8 mouse cellular contexts compared by ENCODE assay signal in genomic region chr1:60098839-60099238, GRCm38 (mm10). TPM values are rescaled to one million over a fixed set of nuclear protein-coding genes. Genes with fewer than 3 reads are reported as not detected.
DNase-seq lines count a peak whose midpoint lies in the region; ATAC-seq and TF ChIP-seq lines count a peak whose summit lies in the region.

No protein-coding gene starts in this region.

- peak overlapping the region; percentile 97 for H3K9ac ChIP-seq in hindbrain, embryonic 15.5 days
- peak overlapping the region; percentile 95 for H3K9ac ChIP-seq in midbrain, embryonic 11.5 days (ENCODE audit: low read length)

- TF ChIP-seq CTCF in gastrocnemius, adult 2 months (IDR thresholded peaks at IDR 0.05) = no peak
- no peak for TF ChIP-seq CTCF in cortical plate, adult 2 months (IDR thresholded peaks at IDR 0.05; ENCODE audit: extremely low read depth, insufficient read depth, low read length)

- H3K4me1 ChIP-seq in cortical plate, adult 2 months (ENCODE audit: control insufficient read depth, insufficient read depth, low read length) = no peaks in the 10 kb centered on the region
- H3K4me1 ChIP-seq in hindbrain, embryonic 15.5 days (replicated peaks) = peaks cover 19% of the 10 kb centered on the region
- peaks cover 9% of the 10 kb centered on the region for H3K4me1 ChIP-seq in midbrain, embryonic 11.5 days (ENCODE audit: control insufficient read depth, insufficient read depth, low read length)

- H3K36me3 ChIP-seq in hindbrain, embryonic 15.5 days = peaks cover 5% of the 10 kb centered on the region
- no peaks in the 10 kb centered on the region for H3K36me3 ChIP-seq in midbrain, embryonic 11.5 days (ENCODE audit: control insufficient read depth, insufficient read depth, low read length)

- H3K27me3 ChIP-seq in hindbrain, embryonic 15.5 days = no peaks in the 10 kb centered on the region
- H3K27me3 ChIP-seq in midbrain, embryonic 11.5 days (ENCODE audit: control insufficient read depth, insufficient read depth, low read length) = no peaks in the 10 kb centered on the region

- H3K27ac ChIP-seq in gastrocnemius, adult 2 months = peak overlapping the region; percentile 98
- no peak overlapping the region for H3K27ac ChIP-seq in cortical plate, adult 2 months (ENCODE audit: insufficient read depth, low read length)
- peak overlapping the region; percentile 98 for H3K27ac ChIP-seq in hindbrain, embryonic 15.5 days (replicated peaks)
- peak overlapping the region; percentile 95; the same call in 1 of the 2 replicates for H3K27ac ChIP-seq in midbrain, embryonic 11.5 days (ENCODE audit: low read depth, low read length)

- H3K4me3 ChIP-seq in gastrocnemius, adult 2 months = peak overlapping the region; percentile 91
- peak overlapping the region; percentile 66 for H3K4me3 ChIP-seq in cortical plate, adult 2 months (ENCODE audit: insufficient read depth, low read length)
- peak overlapping the region; percentile 88 for H3K4me3 ChIP-seq in hindbrain, embryonic 15.5 days
- H3K4me3 ChIP-seq in midbrain, embryonic 11.5 days (ENCODE audit: low read depth, low read length) = peak overlapping the region; percentile 88

- H3K9me3 ChIP-seq in hindbrain, embryonic 15.5 days = no peaks in the 10 kb centered on the region
- no peaks in the 10 kb centered on the region for H3K9me3 ChIP-seq in midbrain, embryonic 11.5 days (ENCODE audit: control insufficient read depth, low read length)

- intact Hi-C loops in gastrocnemius, adult 2 months (cut with DNase I) = loop anchor here (5.0 to 10.0 kb wide), 3 partner anchors 83 to 414 kb away; partner anchors contain the start of genes Nbeal1 and Nop58

- no peak for DNase-seq in gastrocnemius, adult 2 months
- no peak for DNase-seq in gastrocnemius, adult 8-10 months (ENCODE audit: low spot score in 2 of 2)
- DNase-seq in CD4-positive helper T cell, adult 2 months (ENCODE audit: low read depth, low spot score) = peak; percentile 9
- peak; percentile 86 for DNase-seq in midbrain, embryonic 11.5 days (ENCODE audit: low spot score, missing footprints)
- DNase-seq in ovary, postnatal 10 days (ENCODE audit: low spot score) = no peak
- no peak for DNase-seq in T-cell, adult 2 months (ENCODE audit: low spot score)

- ATAC-seq in hindbrain, embryonic 15.5 days (ENCODE audit: low FRiP score, low read depth) = no peak
- no peak for ATAC-seq in midbrain, embryonic 11.5 days (ENCODE audit: low FRiP score)

- peak overlapping the region; percentile 67 for H3K4me2 ChIP-seq in hindbrain, embryonic 15.5 days
- peak overlapping the region; percentile 57 for H3K4me2 ChIP-seq in midbrain, embryonic 11.5 days

- WGBS in hindbrain, embryonic 15.5 days = 10% methylated on average over 9 of the region's 9 CpGs
- 16% methylated on average over 9 of the region's 9 CpGs for WGBS in midbrain, embryonic 11.5 days

- no peak for TF ChIP-seq POLR2A in cortical plate, adult 2 months (IDR thresholded peaks at IDR 0.05; ENCODE audit: extremely low read depth, insufficient read depth, low read length)

RNA-seq across cellular contexts. Expression of gene Wdr12, which starts 0.4 kb away (rescaled TPM):
- 10 to 100 TPM; 12.7 to 13.8 TPM for total RNA-seq in gastrocnemius, adult 2 months (2021)
- 10 to 100 TPM; 11.7 to 14.7 (median 13.3) TPM for total RNA-seq in gastrocnemius, adult 8-10 months (2022)
- polyA plus RNA-seq in cortical plate, adult 2 months (2012; rRNA removed) = 21.9 and 22.4 TPM in 2 replicates
- 46.3 and 47.5 TPM in 2 replicates for polyA plus RNA-seq in hindbrain, embryonic 15.5 days (2015; fragmentation: Nextera tagmentation; extraction: Ambion mirVana)
- 49.1 and 58.7 TPM in 2 replicates for polyA plus RNA-seq in midbrain, embryonic 11.5 days (2014; fragmentation: Nextera tagmentation; extraction: Ambion mirVana)

RNA-seq across cellular contexts. Expression of gene Carf, which starts 0.8 kb away (rescaled TPM):
- total RNA-seq in gastrocnemius, adult 2 months (2021) = 1 to 10 TPM; 3.9 to 6.5 TPM
- 1 to 10 TPM; 5.3 to 8.2 (median 6.5) TPM for total RNA-seq in gastrocnemius, adult 8-10 months (2022)
- 11.0 and 11.3 TPM in 2 replicates for polyA plus RNA-seq in cortical plate, adult 2 months (2012; rRNA removed)
- polyA plus RNA-seq in hindbrain, embryonic 15.5 days (2015; fragmentation: Nextera tagmentation; extraction: Ambion mirVana) = 7.7 and 8.8 TPM in 2 replicates
- 6.7 and 6.8 TPM in 2 replicates for polyA plus RNA-seq in midbrain, embryonic 11.5 days (2014; fragmentation: Nextera tagmentation; extraction: Ambion mirVana)

RNA-seq across cellular contexts. Expression of gene Ica1l, which starts 55.9 kb away (rescaled TPM):
- total RNA-seq in gastrocnemius, adult 2 months (2021) = under 1 TPM; 0.20 to 0.48 TPM
- total RNA-seq in gastrocnemius, adult 8-10 months (2022) = under 1 TPM; 0.17 to 0.46 (median 0.36) TPM
- 30.0 and 35.6 TPM in 2 replicates for polyA plus RNA-seq in cortical plate, adult 2 months (2012; rRNA removed)
- polyA plus RNA-seq in hindbrain, embryonic 15.5 days (2015; fragmentation: Nextera tagmentation; extraction: Ambion mirVana) = 42.7 and 46.4 TPM in 2 replicates
- 3.6 and 3.7 TPM in 2 replicates for polyA plus RNA-seq in midbrain, embryonic 11.5 days (2014; fragmentation: Nextera tagmentation; extraction: Ambion mirVana)

Comparison
In these comparisons a context has a peak if more than half of its experiments do, and no peak if none do; other contexts are left out.
1. DNase-seq: peak in CD4-positive helper T cell, adult 2 months (single experiment) and midbrain, embryonic 11.5 days (single experiment); none in gastrocnemius, adult 2 months (single experiment), gastrocnemius, adult 8-10 months (0 of 2), ovary, postnatal 10 days (single experiment) and T-cell, adult 2 months (single experiment).
2. Peak in every context shown above with its lines, with median percentiles within 50 percentile points of each other: H3K4me3 ChIP-seq.